Mouse (Mus musculus) intestine, embryonic 16.5 days (tissue): ENCODE results near the gene Nog. TPM values are rescaled to one million over a fixed set of nuclear protein-coding genes. Genes with fewer than 3 reads are reported as not detected.

Source experiments
- polyA plus RNA-seq: library from polyadenylated mRNA; unstranded; fragments of >200 nt; fragmentation: Nextera tagmentation; extraction: Ambion mirVana; gene quantifications from 2 replicates; pipeline ENCODE4 v1.2.1, GENCODE M21; 2015

Nog gene
- polyA plus RNA-seq, 1 experiment from 2014 or later = 1.3 TPM

Other genes starting within 250 kb of the Nog start
- gene Dgke, start 235.5 kb downstream of the Nog start, polyA plus RNA-seq = 2.3 TPM in 2 replicates
- gene Gm525, start 228.5 kb downstream of the Nog start, polyA plus RNA-seq = 1.5 TPM in 2 replicates